Mouse (Mus musculus) fat pad, adult 2 months (tissue): ENCODE measurements around the gene Ltbr.
"Not testable (repeated sequence)": the region's sequence is repeated elsewhere in the genome, so short reads cannot be mapped to it uniquely, and the experiment has no call there.

Experiments
- DNase-seq: peaks from one replicate; pipeline ENCODE4 v3.0.0-alpha.2; 2011; ENCODE audit warnings: low read depth, low spot score; ENCODE audit errors: extremely low read depth

The Ltbr gene

GRCm38 (mm10) chr6:125312581-125313355 lies 917 bp downstream of the Ltbr start:
- no peak for DNase-seq

DNA sequence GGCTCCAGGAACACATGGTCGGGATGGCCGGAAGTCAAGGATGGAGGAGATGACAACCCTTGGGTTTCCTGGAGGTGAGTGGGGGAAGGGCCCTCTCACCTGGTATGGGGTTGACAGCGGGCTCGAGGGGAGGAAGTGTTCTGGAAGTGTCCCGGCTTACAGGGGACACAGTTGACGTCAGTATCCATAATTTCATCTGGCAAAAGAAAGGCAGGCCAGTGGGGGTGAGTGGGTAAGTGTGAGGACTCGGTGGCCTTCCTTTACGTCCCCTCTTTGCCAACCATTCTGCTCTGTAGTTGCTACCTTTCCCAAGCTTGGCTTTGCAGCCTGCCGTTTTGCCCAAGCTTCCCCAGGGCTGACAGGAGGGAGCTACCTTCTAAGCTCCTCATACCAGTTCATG lies 1.5 kb downstream of the Ltbr start:
- DNase-seq = no peak

- DNase-seq = no peak
Observed at GRCm38 (mm10) chr6:125309406-125309805, 4.3 kb downstream of the Ltbr start.

- DNase-seq = no peak
Observed at GRCm38 (mm10) chr6:125308921-125309320, 4.8 kb downstream of the Ltbr start.

GRCm38 (mm10) chr6:125307091-125307490 lies 6.6 kb downstream of the Ltbr start:
- DNase-seq = no peak

- no peak for DNase-seq
Observed at GRCm38 (mm10) chr6:125305465-125305864, 8.2 kb downstream of the Ltbr start.

GRCm38 (mm10) chr6:125304408-125304807 lies 9.3 kb downstream of the Ltbr start:
- not testable (repeated sequence) for DNase-seq

DNA sequence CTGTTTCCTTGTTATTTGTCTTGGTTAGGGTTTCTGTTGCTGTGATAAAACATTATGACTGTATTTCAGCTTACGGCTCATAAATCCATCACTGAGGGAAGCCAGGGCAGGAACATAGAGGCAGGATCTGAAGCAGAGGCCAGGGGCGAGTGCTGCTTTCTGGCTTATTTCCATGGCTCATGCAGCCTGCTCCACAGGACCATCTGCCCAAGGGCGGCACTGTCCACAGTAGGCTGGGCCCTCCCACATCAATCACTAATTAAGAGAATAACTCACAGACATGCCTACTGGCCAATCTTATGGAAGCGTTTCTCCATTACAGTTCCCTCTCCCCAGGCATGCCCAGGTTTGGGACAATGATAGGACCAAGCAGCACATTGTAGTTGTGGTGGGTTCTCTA lies 10.4 kb downstream of the Ltbr start:
- DNase-seq = no peak

GRCm38 (mm10) chr6:125302231-125302982 lies 11.3 kb downstream of the Ltbr start:
- DNase-seq = no peak

GRCm38 (mm10) chr6:125300982-125301381 lies 12.7 kb downstream of the Ltbr start:
- peak; percentile 63 for DNase-seq

DNA sequence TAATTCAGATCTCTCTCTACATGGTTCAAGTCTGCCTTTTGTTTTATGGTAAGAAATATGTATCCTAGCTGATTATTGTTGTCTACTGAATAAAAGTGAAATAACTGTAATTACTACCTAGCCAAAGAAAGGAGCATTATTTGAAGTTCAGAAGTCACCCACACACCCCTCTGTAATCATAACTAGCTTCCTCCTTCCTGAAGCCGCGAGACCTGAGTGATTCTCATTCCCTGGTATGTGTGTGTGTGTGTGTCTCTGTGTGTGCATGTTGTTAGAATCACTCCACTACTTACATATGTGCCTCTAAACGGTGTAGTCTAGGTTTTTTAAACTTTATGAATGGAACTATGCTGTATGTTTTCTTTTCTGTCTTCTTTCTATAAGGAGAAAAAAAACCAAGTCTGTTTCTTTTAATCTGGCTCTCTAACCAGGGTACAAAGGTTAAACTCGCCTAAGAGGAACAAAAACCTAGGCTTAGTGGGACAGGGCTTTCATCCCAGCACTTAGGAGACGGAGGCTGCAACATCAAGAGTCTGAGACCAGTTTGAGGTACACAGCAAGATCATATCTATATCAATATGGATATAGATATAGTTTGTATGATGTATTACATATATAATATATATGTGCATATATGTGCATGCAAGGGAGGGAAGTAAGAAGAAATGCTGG lies 16.4 kb downstream of the Ltbr start:
- DNase-seq = no peak

GRCm38 (mm10) chr6:125294049-125294448 lies 19.6 kb downstream of the Ltbr start:
- DNase-seq = no peak

DNA sequence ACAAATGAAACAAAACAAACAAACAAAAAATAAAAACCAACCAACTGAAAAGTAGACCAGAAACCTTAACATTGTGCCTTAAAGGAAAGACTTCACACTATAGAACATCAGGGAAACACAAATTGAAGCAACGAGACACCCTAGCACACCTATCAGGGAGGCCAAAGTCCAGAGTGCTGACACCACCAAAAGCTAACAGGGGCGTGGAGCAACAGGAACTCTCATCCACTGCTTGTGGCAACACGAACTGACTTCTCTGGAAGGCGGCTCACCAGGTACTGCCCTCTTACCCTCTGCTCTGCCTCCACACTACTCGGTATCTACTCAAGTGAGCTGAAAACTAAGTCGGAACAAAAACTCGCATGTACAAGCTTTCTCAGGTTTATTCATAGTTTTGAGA lies 21.4 kb downstream of the Ltbr start:
- no peak for DNase-seq

DNA sequence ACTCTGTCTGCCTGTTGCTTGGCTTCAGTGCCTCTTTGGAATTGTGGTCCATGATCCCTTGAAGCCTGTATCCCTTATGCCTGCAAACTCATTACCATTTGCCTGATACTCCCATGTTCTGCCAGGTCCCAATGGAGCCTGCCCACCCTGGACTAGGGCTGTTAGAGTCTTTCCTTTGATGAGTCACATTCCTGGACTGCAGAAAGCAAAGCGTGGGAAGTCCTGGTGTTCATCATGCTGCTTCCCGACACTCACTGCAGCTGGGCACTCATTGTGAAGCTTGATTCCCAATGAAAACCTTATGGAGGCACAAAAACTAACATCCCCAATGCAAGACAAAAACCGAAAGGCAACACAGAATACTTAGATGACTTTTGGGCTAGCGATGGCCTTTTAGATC lies 22.4 kb downstream of the Ltbr start:
- DNase-seq = no peak

- no peak for DNase-seq
Observed at GRCm38 (mm10) chr6:125288730-125289129, 25.0 kb downstream of the Ltbr start.

GRCm38 (mm10) chr6:125286944-125287343 lies 26.7 kb downstream of the Ltbr start:
- DNase-seq = no peak

GRCm38 (mm10) chr6:125285890-125286289 lies 27.8 kb downstream of the Ltbr start, which contains the start of gene Tuba3a:
Tuba3a (minus strand) TSS chr6:125286042.
- DNase-seq = no peak

DNA sequence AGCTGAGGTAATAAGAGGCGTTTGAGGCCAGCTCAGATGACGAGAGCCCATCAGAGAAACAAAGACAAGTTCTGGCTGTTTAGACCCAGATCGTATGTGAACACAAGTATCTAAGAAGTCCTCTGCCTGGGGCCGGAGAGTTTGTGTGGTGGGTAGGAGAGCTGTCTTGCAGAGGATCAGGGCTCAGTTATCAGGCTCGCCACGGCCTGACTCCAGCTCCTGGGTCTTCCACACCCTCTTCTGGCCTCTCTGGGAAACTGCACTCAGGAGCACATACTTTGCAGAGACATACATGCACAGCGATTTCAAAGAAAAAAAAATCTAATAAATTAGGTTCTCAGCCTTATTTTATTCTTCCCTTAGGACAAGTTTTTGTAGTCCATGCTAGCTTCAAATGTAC lies 28.9 kb downstream of the Ltbr start:
- DNase-seq = no peak

- no peak for DNase-seq
Observed at GRCm38 (mm10) chr6:125284250-125284649, 29.4 kb downstream of the Ltbr start.

DNA sequence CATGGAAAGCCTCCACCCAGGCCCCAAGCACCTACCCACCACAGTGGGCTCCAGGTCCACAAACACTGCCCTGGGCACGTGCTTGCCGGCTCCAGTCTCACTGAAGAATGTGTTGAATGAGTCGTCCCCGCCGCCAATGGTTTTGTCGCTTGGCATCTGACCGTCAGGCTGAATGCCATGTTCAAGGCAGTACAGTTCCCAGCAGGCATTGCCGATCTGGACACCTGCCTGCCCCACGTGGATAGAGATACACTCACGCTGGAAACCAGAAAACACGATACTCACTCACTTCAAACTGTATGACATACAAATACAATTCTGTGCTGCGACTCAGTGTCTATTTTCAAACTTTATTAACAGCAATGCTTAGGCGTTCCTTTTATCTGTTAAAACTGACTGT lies 31.0 kb downstream of the Ltbr start:
- DNase-seq = not testable (repeated sequence)

DNA sequence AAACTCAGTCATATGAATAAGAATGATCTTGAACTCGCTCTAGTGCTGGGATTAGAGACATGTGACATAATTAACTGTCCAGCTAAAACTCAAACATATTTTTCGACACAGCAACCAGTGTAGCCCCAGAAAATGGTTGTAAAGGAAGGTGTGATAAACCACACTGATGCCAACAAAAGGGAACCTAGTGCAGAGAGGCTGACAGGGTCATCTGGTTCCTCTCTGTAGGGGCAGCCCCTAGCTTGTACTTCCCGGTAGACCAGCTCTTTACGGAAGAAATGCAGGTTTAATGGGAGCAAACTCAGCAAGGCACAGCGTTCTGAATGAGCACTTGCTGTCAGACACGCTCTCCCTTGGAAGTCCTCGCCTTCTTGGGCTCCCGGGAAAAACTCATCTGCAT lies 34.0 kb downstream of the Ltbr start:
- no peak for DNase-seq
